Mouse (Mus musculus): ENCODE results near the gene Clcn3.

Clcn3 gene

GRCm38 (mm10) chr8:60951757-60952156, 31.3 kb downstream of the Clcn3 start:
- no peak for DNase-seq (ENCODE audit: low read depth)

GRCm38 (mm10) chr8:60951271-60951670, 31.8 kb downstream of the Clcn3 start:
- no peak for DNase-seq (ENCODE audit: low read depth)

- DNase-seq (ENCODE audit: low read depth): no peak
Observed at GRCm38 (mm10) chr8:60949859-60950258, 33.2 kb downstream of the Clcn3 start.

- no peak for DNase-seq (ENCODE audit: low read depth)
Observed at GRCm38 (mm10) chr8:60947503-60947902, 35.6 kb downstream of the Clcn3 start.

GRCm38 (mm10) chr8:60942867-60943266, 40.2 kb downstream of the Clcn3 start:
- DNase-seq (ENCODE audit: low read depth): peak; percentile 37

- no peak for DNase-seq (ENCODE audit: low read depth)
Observed at GRCm38 (mm10) chr8:60938717-60939424, 44.2 kb downstream of the Clcn3 start.

GRCm38 (mm10) chr8:60933617-60934016, 49.5 kb downstream of the Clcn3 start:
- no peak for DNase-seq (ENCODE audit: low read depth)

- no peak for DNase-seq (ENCODE audit: low read depth)
Observed at GRCm38 (mm10) chr8:60920176-60920575, 62.9 kb downstream of the Clcn3 start.

GRCm38 (mm10) chr8:60919069-60919468, 64.0 kb downstream of the Clcn3 start:
- no peak for DNase-seq (ENCODE audit: low read depth)

GRCm38 (mm10) chr8:60912554-60912953, 70.5 kb downstream of the Clcn3 start:
- DNase-seq (ENCODE audit: low read depth): no peak

GRCm38 (mm10) chr8:60912081-60912480, 71.0 kb downstream of the Clcn3 start:
- DNase-seq (ENCODE audit: low read depth): no peak

GRCm38 (mm10) chr8:60900147-60900546, 83.0 kb downstream of the Clcn3 start:
- DNase-seq (ENCODE audit: low read depth): no peak

GRCm38 (mm10) chr8:60895878-60896277, 87.2 kb downstream of the Clcn3 start:
- DNase-seq (ENCODE audit: low read depth): no peak

GRCm38 (mm10) chr8:60891757-60892156, 91.3 kb downstream of the Clcn3 start:
- peak; percentile 27 for DNase-seq (ENCODE audit: low read depth)

- DNase-seq (ENCODE audit: low read depth): no peak
Observed at GRCm38 (mm10) chr8:60890520-60890874, 92.6 kb downstream of the Clcn3 start.

GRCm38 (mm10) chr8:60889843-60890519, 93.1 kb downstream of the Clcn3 start, which contains the start of gene Hpf1:
Hpf1 (plus strand) TSS chr8:60890418.
- DNase-seq (ENCODE audit: low read depth): peak; percentile 100

- peak; percentile 32 for DNase-seq (ENCODE audit: low read depth)
Observed at GRCm38 (mm10) chr8:60889131-60889842, 93.8 kb downstream of the Clcn3 start.

GRCm38 (mm10) chr8:60886736-60887135, 96.4 kb downstream of the Clcn3 start:
- no peak for DNase-seq (ENCODE audit: low read depth)

- no peak for DNase-seq (ENCODE audit: low read depth)
Observed at GRCm38 (mm10) chr8:60883419-60884137, 99.5 kb downstream of the Clcn3 start.

- DNase-seq (ENCODE audit: low read depth): no peak
Observed at GRCm38 (mm10) chr8:60878617-60879016, 104.5 kb downstream of the Clcn3 start.

- no peak for DNase-seq (ENCODE audit: low read depth)
Observed at GRCm38 (mm10) chr8:60870231-60871193, 112.6 kb downstream of the Clcn3 start.
